Mouse (Mus musculus) cerebellum, adult 2 months (tissue): ENCODE data around the gene Fxr2.
"Not testable (repeated sequence)": the region's sequence is repeated elsewhere in the genome, so short reads cannot be mapped to it uniquely, and the experiment has no call there.

Experiments used
- CTCF ChIP-seq: fragments of 200-500 bp; IDR thresholded peaks from 2 replicates; pipeline ENCODE4 v1.5.1; 2011; ENCODE audit warnings: low read depth, mild to moderate bottlenecking, control low read depth, low read length, moderate library complexity, borderline replicate concordance; ENCODE audit not compliant: insufficient read depth
- POLR2A ChIP-seq: fragments of 200-500 bp; IDR thresholded peaks from 2 replicates; pipeline ENCODE4 v1.6.1; 2011; ENCODE audit warnings: low read length, control low read depth, borderline replicate concordance; ENCODE audit not compliant: insufficient read depth

DNA sequence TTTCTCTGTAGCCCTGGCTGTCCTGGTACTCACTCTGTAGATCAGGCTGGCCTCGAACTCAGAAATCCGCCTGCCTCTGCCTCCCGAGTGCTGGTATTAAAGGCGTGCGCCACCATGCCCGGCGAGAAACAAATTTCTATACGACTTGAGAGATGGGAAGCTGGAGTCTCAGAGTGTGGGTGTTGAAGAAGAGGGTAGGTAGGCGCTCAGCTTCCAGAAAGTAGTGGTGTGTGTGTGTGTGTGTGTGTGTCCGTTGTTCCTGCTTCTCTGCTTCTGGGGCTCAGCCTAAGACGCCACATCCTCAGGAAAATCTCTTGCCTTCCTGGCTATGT is 18.6 kb upstream of the Fxr2 start:
- TF ChIP-seq CTCF, POLR2A: not testable (repeated sequence)
